Mouse (Mus musculus): ENCODE measurements around the gene H2-Oa.

DNA sequence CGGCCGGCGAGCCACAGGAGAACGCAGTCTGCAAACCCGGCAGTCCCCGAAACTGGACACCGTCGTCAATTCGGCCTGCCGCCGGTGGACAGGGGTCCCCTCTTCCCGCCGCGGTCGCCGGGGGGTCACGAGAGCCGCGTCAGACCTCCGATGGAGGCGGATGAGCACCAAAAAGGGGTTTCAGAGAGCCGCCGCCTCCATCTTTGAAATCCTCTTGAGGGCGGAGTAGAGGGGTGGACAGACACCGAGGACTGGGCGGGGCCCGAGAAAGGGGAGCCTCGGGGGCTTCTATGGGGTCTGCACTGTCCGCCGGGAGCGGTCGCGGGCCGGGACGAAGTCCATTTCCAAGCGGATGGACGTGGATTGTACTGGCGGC, 26.7 kb downstream of the H2-Oa start:
- no peak for TF ChIP-seq GATA1 (IDR thresholded peaks at IDR 0.05; ENCODE audit: borderline replicate concordance, low read length)
- no peak for TF ChIP-seq FLI1 (IDR thresholded peaks at IDR 0.05; ENCODE audit: low read length)
